Mouse (Mus musculus) intestine, embryonic 14.5 days (tissue): Measurements from ENCODE around the gene Sptssb. TPM values are rescaled to one million over a fixed set of nuclear protein-coding genes. Genes with fewer than 3 reads are reported as not detected.

Source experiments
- ATAC-seq: fragments of 200-750 bp; cut with Nextera tagmentation; replicated peaks from 2 replicates; pipeline ENCODE4 v1.8.0; 2017; ENCODE audit warnings: low read depth, moderate number of reproducible peaks, moderate TSS enrichment, moderate library complexity; ENCODE audit not compliant: low FRiP score, low TSS enrichment
- DNase-seq: peaks from one replicate; pipeline ENCODE4 v3.0.0-alpha.2; 2018; ENCODE audit warnings: low spot score
- H3K27ac ChIP-seq: fragments of 300-500 bp; sonication (generic); 2 replicates; pipeline ENCODE4 v1.5.1; 2014; ENCODE audit warnings: low read depth, mild to moderate bottlenecking, control low read depth
- H3K27me3 ChIP-seq: fragments of 300-500 bp; sonication (generic); replicated peaks from 2 replicates; pipeline ENCODE4 v1.6.1; 2014; ENCODE audit warnings: low read length, control low read depth; ENCODE audit not compliant: control insufficient read depth, insufficient read depth
- H3K36me3 ChIP-seq: fragments of 300-500 bp; sonication (generic); 2 replicates; pipeline ENCODE4 v1.6.1; 2014; ENCODE audit warnings: low read length, control low read depth; ENCODE audit not compliant: control insufficient read depth, insufficient read depth
- H3K4me1 ChIP-seq: fragments of 300-500 bp; sonication (generic); replicated peaks from 2 replicates; pipeline ENCODE4 v1.6.1; 2014; ENCODE audit warnings: low read length, control low read depth, mixed read lengths; ENCODE audit not compliant: control insufficient read depth, insufficient read depth
- H3K4me2 ChIP-seq: fragments of 300-500 bp; sonication (generic); 2 replicates; pipeline ENCODE4 v1.6.1; 2014; ENCODE audit warnings: low read length
- H3K4me3 ChIP-seq: fragments of 300-500 bp; sonication (generic); 2 replicates; pipeline ENCODE4 v1.5.1; 2014; ENCODE audit warnings: low read depth, low read length, control low read depth, mixed read lengths
- H3K9ac ChIP-seq: fragments of 300-500 bp; sonication (generic); 2 replicates; pipeline ENCODE4 v1.6.1; 2014; ENCODE audit warnings: mild to moderate bottlenecking, low read length
- H3K9me3 ChIP-seq: fragments of 300-500 bp; sonication (generic); 2 replicates; pipeline ENCODE4 v1.6.1; 2016; ENCODE audit warnings: low read length, control low read depth; ENCODE audit not compliant: control insufficient read depth
- WGBS: fragments of 180-500 bp; shearing (Covaris S2); extraction: QIAGEN DNeasy Blood & Tissue Kit; methylation state at CpG from one replicate; pipeline ENCODE4 v1.1.7; 2014; 5-methylcytosine and 5-hydroxymethylcytosine counted together
- polyA plus RNA-seq: library from polyadenylated mRNA; unstranded; fragments of >200 nt; fragmentation: Nextera tagmentation; extraction: Ambion mirVana; gene quantifications from 2 replicates; pipeline ENCODE4 v1.2.1, GENCODE M21; 2014

The Sptssb gene
- polyA plus RNA-seq = 22.4 and 24.4 TPM in 2 replicates

DNA sequence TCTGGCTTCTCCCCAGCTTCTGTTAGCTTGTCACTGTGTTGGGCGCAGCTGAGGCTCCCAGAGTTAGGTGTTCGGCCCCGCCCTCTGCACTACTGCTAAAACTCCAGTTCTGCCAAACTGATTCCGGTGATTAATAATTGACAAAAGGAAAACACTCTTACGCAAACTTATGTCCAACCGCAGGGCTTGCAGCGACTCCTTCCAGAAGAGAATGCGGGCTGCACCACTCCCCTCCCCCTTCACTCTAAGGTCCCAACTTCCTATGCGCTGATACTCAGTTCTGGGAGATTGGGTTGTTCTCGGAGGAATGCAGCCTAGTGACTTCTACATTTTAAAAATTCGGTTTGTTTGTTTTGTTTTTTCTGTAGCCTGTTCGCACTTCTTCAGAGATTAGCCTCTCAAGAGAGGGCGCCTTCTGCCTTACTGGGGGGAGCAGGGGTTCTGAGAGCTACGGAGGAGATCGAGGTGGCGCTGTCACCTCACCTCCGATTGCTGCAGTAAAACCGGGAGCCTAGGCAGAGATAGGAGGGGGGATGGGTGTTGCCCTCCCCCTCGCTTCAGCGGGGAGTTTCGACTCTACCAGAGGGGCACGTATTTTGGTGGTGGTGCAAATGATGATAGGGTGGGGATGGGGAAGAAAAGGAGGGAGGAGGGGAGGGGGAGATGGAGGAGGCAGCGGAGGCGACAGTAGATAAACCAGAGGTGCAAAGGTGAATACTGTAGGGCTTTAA, at the start of gene Sptssb:
Sptssb (minus strand) TSS at position 83 of the 731 bp plus-strand sequence.
- no peaks in the 10 kb centered on the region for H3K36me3 ChIP-seq
- peak within 1 kb of the TSS; percentile 75 for H3K4me2 ChIP-seq
- ATAC-seq (peak; percentile 83), DNase-seq (peak; percentile 78)
- H3K27me3 ChIP-seq = no peaks in the 10 kb centered on the region
- no peaks in the 10 kb centered on the region; the same call in 1 of the 2 replicates for H3K4me1 ChIP-seq
- peak within 1 kb of the TSS; percentile 40 for H3K4me3 ChIP-seq
- H3K27ac ChIP-seq = peak within 1 kb of the TSS; percentile 66
- H3K9me3 ChIP-seq = no peaks in the 10 kb centered on the region
- 1% methylated on average over 24 of the region's 24 CpGs for WGBS
- peak within 1 kb of the TSS; percentile 45 for H3K9ac ChIP-seq

DNA sequence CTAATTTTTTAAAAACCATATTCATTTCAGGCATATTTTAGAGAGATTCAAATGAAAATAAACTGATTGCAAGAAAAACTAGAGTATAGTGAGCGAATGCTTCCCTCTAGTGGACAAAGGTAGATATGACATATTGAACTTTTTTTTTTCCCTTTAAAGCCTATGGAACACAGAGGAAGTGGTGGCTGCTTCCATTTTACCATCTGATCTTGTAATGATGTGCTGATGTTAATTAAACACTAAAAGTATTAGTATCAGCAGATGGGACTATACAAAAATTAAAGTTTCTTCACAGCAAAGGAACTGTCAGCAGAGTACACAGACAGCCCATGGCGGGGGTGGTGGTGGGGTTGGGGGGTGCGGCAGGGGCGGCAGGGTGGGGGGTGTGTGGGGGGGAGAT, 48.3 kb upstream of the Sptssb start:
- Histone ChIP-seq H3K9me3 (no peaks in the 10 kb centered on the region), H3K4me1 (no peaks in the 10 kb centered on the region), H3K4me2 (no peak overlapping the region), H3K27ac (no peak overlapping the region), H3K4me3 (no peak overlapping the region), H3K9ac (no peak overlapping the region), H3K27me3 (no peaks in the 10 kb centered on the region), H3K36me3 (no peaks in the 10 kb centered on the region)
- DNase-seq = no peak
- ATAC-seq = no peak
- WGBS = 56% methylated on average over 4 of the region's 4 CpGs

DNA sequence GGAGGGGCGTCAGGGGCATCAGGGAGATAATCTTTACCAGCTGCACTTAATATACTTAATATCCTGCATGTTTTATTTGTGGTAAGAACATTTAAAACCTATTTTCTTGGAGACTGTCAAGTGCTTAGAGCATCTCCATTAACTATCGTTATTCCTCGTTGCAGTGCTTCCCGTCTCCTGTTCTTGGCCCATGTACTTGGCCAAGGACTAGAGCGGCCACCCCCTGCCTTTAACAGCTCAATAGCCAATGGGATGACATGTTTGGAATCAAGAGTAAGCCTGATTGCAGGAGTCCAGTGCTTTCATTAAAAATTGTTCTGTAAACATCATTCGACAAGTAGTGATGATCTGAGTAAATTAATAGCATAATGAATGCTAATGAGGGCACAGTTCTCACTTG, 47.8 kb upstream of the Sptssb start:
- Histone ChIP-seq H3K27ac (no peak overlapping the region), H3K4me1 (no peaks in the 10 kb centered on the region)
- 45% methylated on average over 6 of the region's 6 CpGs for WGBS

GRCm38 (mm10) chr3:69902787-69903477, 43.2 kb upstream of the Sptssb start:
- no peaks in the 10 kb centered on the region for H3K27me3 ChIP-seq
- 87% methylated on average over 9 of the region's 9 CpGs for WGBS
- no peaks in the 10 kb centered on the region for H3K4me1 ChIP-seq
- H3K9ac ChIP-seq = no peak overlapping the region
- H3K36me3 ChIP-seq = no peaks in the 10 kb centered on the region
- no peak for DNase-seq
- ATAC-seq = no peak
- no peak overlapping the region for H3K27ac ChIP-seq
- H3K9me3 ChIP-seq = no peaks in the 10 kb centered on the region
- H3K4me3 ChIP-seq = no peak overlapping the region
- no peak overlapping the region for H3K4me2 ChIP-seq

More for the DNA sequence above, 47.8 kb upstream of the Sptssb start:
- DNase-seq = no peak
- Histone ChIP-seq H3K4me2 (no peak overlapping the region), H3K36me3 (no peaks in the 10 kb centered on the region), H3K9ac (no peak overlapping the region), H3K27me3 (no peaks in the 10 kb centered on the region), H3K4me3 (no peak overlapping the region), H3K9me3 (no peaks in the 10 kb centered on the region)
- ATAC-seq = no peak

GRCm38 (mm10) chr3:69902382-69902781, 42.6 kb upstream of the Sptssb start:
- no peaks in the 10 kb centered on the region for H3K36me3 ChIP-seq
- H3K9ac ChIP-seq = no peak overlapping the region
- H3K9me3 ChIP-seq = no peaks in the 10 kb centered on the region
- ATAC-seq (no peak), DNase-seq (no peak)
- WGBS = 40% methylated on average over 2 of the region's 2 CpGs
- H3K4me2 ChIP-seq = no peak overlapping the region
- H3K4me1 ChIP-seq = no peaks in the 10 kb centered on the region
- H3K27ac ChIP-seq = no peak overlapping the region
- H3K27me3 ChIP-seq = no peaks in the 10 kb centered on the region
- no peak overlapping the region for H3K4me3 ChIP-seq

DNA sequence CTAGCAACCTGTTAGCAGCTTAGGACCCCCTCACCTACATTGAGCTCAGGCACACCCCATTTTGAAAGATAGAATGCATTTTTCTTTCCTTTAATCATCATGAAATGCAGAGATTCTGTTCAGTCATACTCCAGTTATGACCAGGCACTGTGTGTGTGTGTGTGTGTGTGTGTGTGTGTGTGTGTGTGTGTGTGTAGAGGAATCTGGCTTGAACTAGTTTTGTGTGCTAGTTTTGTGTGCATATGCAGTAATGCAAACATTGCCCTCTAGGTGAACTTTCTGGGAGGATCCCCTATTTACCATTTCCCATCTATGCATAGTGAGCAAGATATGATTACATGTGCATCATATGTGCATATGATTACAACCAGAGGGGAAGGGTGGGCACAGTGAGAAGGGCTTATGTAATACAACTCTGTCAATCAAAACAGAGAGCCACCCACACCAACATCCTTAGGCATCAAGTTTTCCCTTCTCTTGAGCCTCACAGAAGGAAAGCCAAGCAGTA, 42.2 kb upstream of the Sptssb start:
- H3K27ac ChIP-seq = no peak overlapping the region
- DNase-seq = no peak
- H3K4me1 ChIP-seq = no peaks in the 10 kb centered on the region
- H3K9ac ChIP-seq = no peak overlapping the region
- H3K36me3 ChIP-seq = no peaks in the 10 kb centered on the region
- H3K9me3 ChIP-seq = no peaks in the 10 kb centered on the region
- H3K4me2 ChIP-seq = no peak overlapping the region
- ATAC-seq = no peak
- no peaks in the 10 kb centered on the region for H3K27me3 ChIP-seq
- H3K4me3 ChIP-seq = no peak overlapping the region

- ATAC-seq (no peak), DNase-seq (no peak)
- no peaks in the 10 kb centered on the region for H3K9me3 ChIP-seq
- H3K27me3 ChIP-seq = no peaks in the 10 kb centered on the region
- WGBS = 51% methylated on average over 5 of the region's 5 CpGs
- no peak overlapping the region for H3K4me3 ChIP-seq
- H3K4me2 ChIP-seq = no peak overlapping the region
- H3K27ac ChIP-seq = no peak overlapping the region
- no peaks in the 10 kb centered on the region for H3K36me3 ChIP-seq
- H3K4me1 ChIP-seq = no peaks in the 10 kb centered on the region
- H3K9ac ChIP-seq = no peak overlapping the region
These were observed 40.6 kb upstream of the Sptssb start for GRCm38 (mm10) chr3:69900335-69900734.

DNA sequence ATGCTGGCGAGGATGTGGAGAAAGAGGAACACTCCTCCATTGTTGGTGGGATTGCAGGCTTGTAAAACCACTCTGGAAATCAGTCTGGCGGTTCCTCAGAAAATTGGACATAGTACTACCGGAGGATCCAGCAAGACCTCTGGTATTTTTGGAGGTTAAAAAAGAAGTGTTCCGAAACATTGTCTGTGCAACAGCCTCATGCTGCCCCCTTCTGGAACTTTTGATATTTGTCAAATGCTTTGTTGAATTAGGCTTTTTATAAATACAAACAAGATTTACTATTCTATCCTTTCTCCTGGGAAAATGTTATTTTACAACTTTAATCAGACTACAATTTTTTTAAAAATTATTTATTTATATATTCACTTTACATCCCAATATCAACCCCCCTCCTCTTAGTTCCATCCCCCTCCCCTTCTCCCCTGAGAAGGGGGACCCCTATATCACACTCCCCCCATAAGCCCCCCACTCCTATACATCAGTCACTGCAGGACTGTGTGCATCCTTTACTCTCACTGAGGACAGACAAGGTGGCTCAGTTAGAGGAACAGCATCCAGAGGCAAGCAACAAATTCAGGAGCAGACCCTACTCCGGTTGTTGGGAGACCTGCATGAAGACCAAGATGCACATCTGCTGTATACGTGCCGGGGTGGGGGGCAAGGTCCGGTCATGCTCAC, 38.3 kb upstream of the Sptssb start:
- Histone ChIP-seq H3K4me2 (no peak overlapping the region), H3K4me3 (no peak overlapping the region), H3K9ac (no peak overlapping the region), H3K27ac (no peak overlapping the region), H3K9me3 (no peaks in the 10 kb centered on the region), H3K36me3 (no peaks in the 10 kb centered on the region), H3K4me1 (no peaks in the 10 kb centered on the region), H3K27me3 (no peaks in the 10 kb centered on the region)
- ATAC-seq (no peak), DNase-seq (no peak)
- WGBS = 73% methylated on average over 7 of the region's 8 CpGs
